Mouse (Mus musculus): Measurements from ENCODE around the gene Tceal8. TPM values are rescaled to one million over a fixed set of nuclear protein-coding genes. Genes with fewer than 3 reads are reported as not detected.
A peak's percentile ranks its signal among the peaks of the same experiment; 100 is the strongest.
"Not testable (repeated sequence)": the region's sequence is repeated elsewhere in the genome, so short reads cannot be mapped to it uniquely, and the experiment has no call there.

The Tceal8 gene
- polyA plus RNA-seq, 1 experiment from 2014 or later, result 119 TPM

DNA sequence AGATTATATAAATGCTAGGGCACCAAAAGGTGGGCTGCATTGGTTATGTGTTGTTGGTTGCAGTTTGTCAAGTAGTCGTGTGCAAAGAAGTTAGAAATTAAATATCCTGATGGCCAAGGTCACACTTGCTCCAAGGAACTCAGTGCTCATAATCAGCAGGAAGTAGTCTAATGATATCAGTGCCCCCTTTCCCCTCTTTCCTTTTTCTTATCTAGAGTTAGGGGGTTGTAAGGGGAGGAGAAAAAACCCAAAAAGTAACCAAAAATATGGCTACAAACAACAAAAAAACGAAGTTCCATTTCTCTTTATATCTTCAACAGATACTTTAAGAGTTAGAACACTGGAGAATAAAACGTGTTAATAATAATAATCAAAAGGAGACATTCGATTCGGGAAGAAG, 30.8 kb downstream of the Tceal8 start:
- no peak overlapping the region for H3K4me3 ChIP-seq (ENCODE audit: low read depth, low read length)
- ATAC-seq (ENCODE audit: low read depth), result no peak
- no peaks in the 10 kb centered on the region for H3K9me3 ChIP-seq (ENCODE audit: control insufficient read depth, low read length)
- no peaks in the 10 kb centered on the region for H3K27me3 ChIP-seq (ENCODE audit: control insufficient read depth, insufficient read depth, low read length)
- 85% methylated on average over 5 of the region's 5 CpGs for WGBS
- H3K27ac ChIP-seq (ENCODE audit: low read depth, low read length), result no peak overlapping the region
- H3K4me2 ChIP-seq (ENCODE audit: low read depth, low read length), result no peak overlapping the region
- no peaks in the 10 kb centered on the region for H3K4me1 ChIP-seq (ENCODE audit: control insufficient read depth, insufficient read depth, low read length)
- no peak overlapping the region for H3K9ac ChIP-seq (replicated peaks; ENCODE audit: low read depth, low read length)
- no peaks in the 10 kb centered on the region for H3K36me3 ChIP-seq (ENCODE audit: control insufficient read depth, insufficient read depth, low read length)

DNA sequence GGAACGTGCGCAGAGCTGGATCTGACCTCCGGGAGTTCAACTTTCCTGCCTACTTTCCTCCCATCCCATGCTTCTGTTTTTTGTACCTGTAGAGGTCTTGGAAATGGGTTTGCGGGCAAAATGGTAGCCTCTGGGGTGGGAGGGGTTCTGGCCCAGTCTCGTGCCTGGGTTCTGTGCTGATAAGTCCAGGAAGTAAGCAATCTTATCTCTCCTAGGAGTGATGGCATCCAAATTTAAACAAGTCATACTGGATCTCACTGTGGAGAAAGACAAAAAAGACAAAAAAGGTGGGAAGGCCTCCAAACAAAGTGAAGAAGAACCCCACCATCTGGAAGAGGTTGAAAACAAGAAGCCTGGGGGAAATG, 32.5 kb downstream of the Tceal8 start:
- peak overlapping the region; percentile 44 for H3K4me2 ChIP-seq (ENCODE audit: low read depth, low read length)
- not testable (repeated sequence) for H3K36me3 ChIP-seq (ENCODE audit: control insufficient read depth, insufficient read depth, low read length); H3K27ac ChIP-seq (ENCODE audit: low read depth, low read length); H3K9me3 ChIP-seq (ENCODE audit: control insufficient read depth, low read length); H3K4me1 ChIP-seq (ENCODE audit: control insufficient read depth, insufficient read depth, low read length); ATAC-seq (ENCODE audit: low read depth); H3K27me3 ChIP-seq (ENCODE audit: control insufficient read depth, insufficient read depth, low read length)
- WGBS, result 28% methylated on average over 5 of the region's 5 CpGs
- H3K9ac ChIP-seq (replicated peaks; ENCODE audit: low read depth, low read length), result peak overlapping the region; percentile 28; the same call in 1 of the 2 replicates
- peak overlapping the region; percentile 27 for H3K4me3 ChIP-seq (ENCODE audit: low read depth, low read length)

DNA sequence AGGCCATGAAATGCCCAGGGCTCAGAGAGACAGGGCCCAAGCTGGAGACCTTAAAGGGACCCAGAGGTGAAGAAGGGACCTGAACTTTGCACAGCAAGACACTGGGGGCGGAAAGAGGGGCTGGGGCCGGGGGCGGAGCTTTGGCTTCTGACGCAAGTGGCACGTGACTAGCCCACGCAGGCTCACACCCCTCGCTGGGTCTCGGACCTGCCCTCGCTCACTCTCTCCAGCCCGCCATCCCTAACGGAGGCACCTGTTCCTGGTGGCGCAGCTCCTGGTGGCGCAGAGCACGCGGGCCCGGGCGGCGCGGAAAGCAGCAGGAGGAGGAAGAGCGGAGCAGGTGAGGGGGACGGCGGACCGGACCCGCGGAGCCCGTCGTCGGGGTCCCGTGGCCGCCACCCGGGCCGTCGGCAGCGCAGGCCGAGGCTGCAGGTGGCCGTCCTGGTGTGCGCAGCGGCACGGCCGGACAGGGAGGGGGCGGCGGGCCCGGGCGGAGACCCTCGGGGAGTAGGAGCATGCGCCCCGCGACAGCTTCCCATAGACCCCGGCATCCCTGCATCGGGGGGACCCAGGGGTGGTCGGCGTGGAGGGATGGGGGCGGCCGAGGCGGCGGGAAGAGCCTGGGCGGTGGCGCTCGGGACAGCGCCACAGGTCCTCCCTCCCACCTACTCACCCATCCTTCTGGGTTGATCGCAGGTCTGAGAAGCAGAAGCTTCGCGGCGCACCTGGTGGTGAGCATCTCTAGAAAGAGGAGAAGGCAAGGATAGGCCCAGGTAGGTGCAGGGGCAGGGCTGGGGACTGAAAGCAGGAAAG, 33.1 kb downstream of the Tceal8 start, which contains the start of gene Bex4:
Gene Bex4, plus strand, starts transcription at position 170 of the 813 bp plus-strand sequence.
- 15% methylated on average over 12 of the region's 64 CpGs for WGBS
- H3K36me3 ChIP-seq (ENCODE audit: control insufficient read depth, insufficient read depth, low read length); H3K27me3 ChIP-seq (ENCODE audit: control insufficient read depth, insufficient read depth, low read length); H3K27ac ChIP-seq (ENCODE audit: low read depth, low read length); H3K4me1 ChIP-seq (ENCODE audit: control insufficient read depth, insufficient read depth, low read length); H3K9me3 ChIP-seq (ENCODE audit: control insufficient read depth, low read length): not testable (repeated sequence)
- Histone ChIP-seq H3K4me2 (ENCODE audit: low read depth, low read length) (peak within 1 kb of the TSS; percentile 44), H3K4me3 (ENCODE audit: low read depth, low read length) (peak within 1 kb of the TSS; percentile 27), H3K9ac (replicated peaks; ENCODE audit: low read depth, low read length) (peak within 1 kb of the TSS; percentile 28; the same call in 1 of the 2 replicates)
- ATAC-seq (ENCODE audit: low read depth), result peak; percentile 97

DNA sequence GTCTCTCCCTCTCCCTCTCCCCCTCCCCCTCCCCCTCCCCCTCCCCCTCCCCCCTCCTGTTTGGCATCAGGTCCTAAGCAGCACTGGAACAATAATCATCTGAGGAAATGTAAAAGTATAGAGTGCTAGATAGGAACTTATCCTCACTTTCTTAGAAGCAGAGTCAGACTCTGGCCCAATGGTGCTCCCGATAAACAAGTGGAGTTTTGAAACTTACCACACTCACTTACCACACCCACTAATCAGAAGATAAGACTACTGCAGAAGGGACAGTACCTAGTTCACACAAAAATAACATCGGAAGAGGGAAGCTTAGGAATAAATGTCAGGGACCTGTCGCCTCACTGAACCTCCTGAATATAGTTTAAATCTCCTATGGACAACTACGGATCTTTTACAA, 36.6 kb downstream of the Tceal8 start:
- Histone ChIP-seq H3K4me1 (ENCODE audit: control insufficient read depth, insufficient read depth, low read length) (no peaks in the 10 kb centered on the region), H3K27ac (ENCODE audit: low read depth, low read length) (no peak overlapping the region), H3K4me3 (ENCODE audit: low read depth, low read length) (no peak overlapping the region), H3K36me3 (ENCODE audit: control insufficient read depth, insufficient read depth, low read length) (no peaks in the 10 kb centered on the region), H3K9me3 (ENCODE audit: control insufficient read depth, low read length) (no peaks in the 10 kb centered on the region), H3K9ac (replicated peaks; ENCODE audit: low read depth, low read length) (no peak overlapping the region), H3K27me3 (ENCODE audit: control insufficient read depth, insufficient read depth, low read length) (no peaks in the 10 kb centered on the region), H3K4me2 (ENCODE audit: low read depth, low read length) (no peak overlapping the region)
- ATAC-seq (ENCODE audit: low read depth), result no peak
- WGBS, result 94% methylated on average over 4 of the region's 4 CpGs

DNA sequence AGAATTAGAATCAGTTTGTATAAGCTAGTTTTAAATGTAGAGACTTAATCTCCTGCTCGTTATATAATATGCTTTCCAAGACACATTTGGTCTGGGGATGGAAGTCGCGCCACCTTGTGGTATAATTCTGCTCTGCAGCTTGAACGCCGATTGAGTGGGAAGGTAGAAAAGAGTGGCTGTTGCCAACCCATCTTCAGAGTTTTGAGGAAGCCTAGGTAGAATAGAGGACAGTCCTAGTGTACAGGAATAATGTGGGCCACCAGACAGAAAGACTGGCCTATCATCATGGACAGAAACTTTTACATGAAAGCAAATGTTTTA, 44.4 kb downstream of the Tceal8 start:
- 19% methylated on average over 5 of the region's 5 CpGs for WGBS
- Histone ChIP-seq H3K9ac (replicated peaks; ENCODE audit: low read depth, low read length) (no peak overlapping the region), H3K4me3 (ENCODE audit: low read depth, low read length) (no peak overlapping the region), H3K9me3 (ENCODE audit: control insufficient read depth, low read length) (no peaks in the 10 kb centered on the region), H3K27ac (ENCODE audit: low read depth, low read length) (no peak overlapping the region), H3K4me1 (ENCODE audit: control insufficient read depth, insufficient read depth, low read length) (no peaks in the 10 kb centered on the region), H3K4me2 (ENCODE audit: low read depth, low read length) (no peak overlapping the region), H3K36me3 (ENCODE audit: control insufficient read depth, insufficient read depth, low read length) (no peaks in the 10 kb centered on the region), H3K27me3 (ENCODE audit: control insufficient read depth, insufficient read depth, low read length) (no peaks in the 10 kb centered on the region)
- 0 out of 2 replicates have a peak, but pooled peaks have one; percentile 34 for ATAC-seq (ENCODE audit: low read depth)

DNA sequence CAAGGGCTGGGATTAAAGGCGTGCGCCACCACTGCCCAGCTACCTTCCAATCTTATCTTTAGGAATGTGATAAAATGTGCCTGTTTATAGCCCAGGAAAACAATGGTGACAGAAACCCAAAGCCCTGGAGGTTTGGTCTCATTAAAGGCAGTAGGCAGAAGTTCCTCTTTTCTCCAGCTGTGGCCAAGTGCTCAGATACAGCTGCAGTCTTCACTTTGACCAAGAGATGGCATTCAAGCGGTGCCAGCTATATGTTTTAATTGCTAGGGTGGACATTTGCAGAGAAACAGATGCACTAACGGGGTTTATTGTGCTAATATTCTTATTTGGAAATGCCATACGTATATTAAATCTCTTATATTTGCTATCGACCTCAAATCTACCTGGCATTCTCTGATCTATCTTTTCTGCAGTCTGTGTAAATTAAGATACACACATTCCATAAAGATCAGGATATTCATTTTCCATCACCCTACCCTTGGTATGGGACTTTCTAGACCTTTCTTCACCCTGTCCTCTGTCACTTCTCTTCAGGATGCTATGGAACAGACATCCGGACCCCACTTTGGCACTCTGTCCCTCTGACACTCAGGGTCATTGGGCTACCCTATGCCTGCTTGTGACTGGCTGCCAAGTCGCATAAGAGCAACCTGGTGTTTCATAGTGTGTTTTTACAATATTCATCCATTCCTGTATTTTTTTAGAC, 45.0 kb downstream of the Tceal8 start:
- Histone ChIP-seq H3K9me3 (ENCODE audit: control insufficient read depth, low read length) (no peaks in the 10 kb centered on the region), H3K9ac (replicated peaks; ENCODE audit: low read depth, low read length) (no peak overlapping the region), H3K36me3 (ENCODE audit: control insufficient read depth, insufficient read depth, low read length) (no peaks in the 10 kb centered on the region), H3K4me2 (ENCODE audit: low read depth, low read length) (no peak overlapping the region), H3K4me1 (ENCODE audit: control insufficient read depth, insufficient read depth, low read length) (no peaks in the 10 kb centered on the region), H3K27ac (ENCODE audit: low read depth, low read length) (no peak overlapping the region), H3K27me3 (ENCODE audit: control insufficient read depth, insufficient read depth, low read length) (no peaks in the 10 kb centered on the region), H3K4me3 (ENCODE audit: low read depth, low read length) (no peak overlapping the region)
- 60% methylated on average over 8 of the region's 8 CpGs for WGBS
- peak; percentile 38; the same call in 1 of the 2 replicates for ATAC-seq (ENCODE audit: low read depth)

Small RNA genes lying within 50 kb of the gene (microRNA-seq; reads per million reads assigned to microRNA genes)
- gene Mir6383, result not detected

Other genes with a start within 250 kb of the Tceal8 start
- gene Arxes2, start 178.5 kb downstream of the Tceal8 start, polyA plus RNA-seq (2014; fragmentation: Nextera tagmentation; extraction: Ambion mirVana), result 290 and 292 TPM in 2 replicates
- gene Arxes1, start 139.0 kb downstream of the Tceal8 start, polyA plus RNA-seq (2014; fragmentation: Nextera tagmentation; extraction: Ambion mirVana), result 145 and 160 TPM in 2 replicates
- 610 and 698 TPM in 2 replicates for gene Bex2, start 104.1 kb downstream of the Tceal8 start, polyA plus RNA-seq (2014; fragmentation: Nextera tagmentation; extraction: Ambion mirVana)
- gene Nxf3, start 87.1 kb downstream of the Tceal8 start, polyA plus RNA-seq (2014; fragmentation: Nextera tagmentation; extraction: Ambion mirVana), result 0.08 TPM in 1 of 2 replicates, not detected in the other
- gene Bex4, start 33.3 kb downstream of the Tceal8 start, polyA plus RNA-seq (2014; fragmentation: Nextera tagmentation; extraction: Ambion mirVana), result 115 and 152 TPM in 2 replicates
- 9.1 and 16.4 TPM in 2 replicates for gene Tceal5, start 31.5 kb upstream of the Tceal8 start, polyA plus RNA-seq (2014; fragmentation: Nextera tagmentation; extraction: Ambion mirVana)
- 2.3 and 4.6 TPM in 2 replicates for gene Tceal7, start 42.4 kb upstream of the Tceal8 start, polyA plus RNA-seq (2014; fragmentation: Nextera tagmentation; extraction: Ambion mirVana)
- 220 and 263 TPM in 2 replicates for gene Bex1, start 43.2 kb upstream of the Tceal8 start, polyA plus RNA-seq (2014; fragmentation: Nextera tagmentation; extraction: Ambion mirVana)
- 268 and 285 TPM in 2 replicates for gene Tceal9, start 72.7 kb upstream of the Tceal8 start, polyA plus RNA-seq (2014; fragmentation: Nextera tagmentation; extraction: Ambion mirVana)
- 770 and 849 TPM in 2 replicates for gene Bex3, start 97.9 kb upstream of the Tceal8 start, polyA plus RNA-seq (2014; fragmentation: Nextera tagmentation; extraction: Ambion mirVana)

Measured in neural tube, embryonic 14.5 days (tissue).